Mouse (Mus musculus) heart, postnatal 36 days (tissue): Measurements from ENCODE around the gene Crtam. TPM values are rescaled to one million over a fixed set of nuclear protein-coding genes. Genes with fewer than 3 reads are reported as not detected.

Experiments
- total RNA-seq, 2 experiments: library from RNA; stranded (reverse); gene quantifications; 2 replicates each; pipeline ENCODE4 v1.2.3; 2021

The Crtam gene
- total RNA-seq, 2 experiments from 2014 or later, result not detected

Other genes starting within 250 kb of the Crtam start
- 1,000 to 10,000 TPM; 1,282 to 1,390 TPM for gene Hspa8, start 203.6 kb downstream of the Crtam start, total RNA-seq
- not detected for gene Bsx, start 130.5 kb downstream of the Crtam start, total RNA-seq
- gene Jhy, start 40.5 kb downstream of the Crtam start, total RNA-seq, result not detected
- gene Ubash3b, start 157.1 kb upstream of the Crtam start, total RNA-seq, result under 1 TPM; 0.72 to 0.81 TPM